Mouse (Mus musculus) adrenal gland, adult (tissue): ENCODE measurements around the gene Lrrc36.

Experiments
- DNase-seq, 2 experiments: peaks; one replicate each; pipeline ENCODE4 v3.0.0; 2022 to 2023; ENCODE audit warnings: low spot score in 1 of 2; ENCODE audit not compliant: inconsistent age in 2 of 2

Lrrc36 gene

GRCm38 (mm10) chr8:105466246-105466645 is 52.9 kb downstream of the Lrrc36 start:
- no peak for DNase-seq

DNA sequence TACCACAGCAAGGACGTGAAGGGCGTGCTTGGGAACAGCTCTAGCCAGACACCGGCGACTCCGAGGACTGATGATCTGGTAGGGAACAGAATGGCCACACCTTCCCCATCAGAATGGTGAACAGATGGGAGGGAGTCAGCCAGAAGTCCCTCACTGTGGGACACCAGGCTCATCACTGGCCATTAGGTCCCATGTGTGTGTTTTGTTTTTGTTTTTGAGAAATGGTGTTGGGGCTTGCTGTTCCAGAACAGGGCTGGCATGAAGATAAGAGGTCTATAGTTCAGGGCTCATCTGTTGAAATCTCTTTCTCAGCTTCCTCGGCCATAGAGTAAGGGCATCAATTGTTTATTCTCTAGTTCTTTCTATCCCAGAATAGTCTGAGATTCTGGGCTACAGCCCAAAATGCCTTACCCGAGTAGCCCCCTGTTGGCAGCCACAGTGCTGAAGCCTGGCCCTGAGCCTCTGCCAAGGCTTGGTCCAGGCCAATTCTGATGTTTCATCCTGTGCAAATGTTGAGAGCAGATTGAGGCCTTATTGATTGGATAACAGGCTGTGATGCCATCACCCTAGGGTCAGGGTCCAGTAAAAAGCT is 53.4 kb downstream of the Lrrc36 start:
- peak in 1 of 2 experiments; percentile 36 for DNase-seq

GRCm38 (mm10) chr8:105467396-105467985 is 54.1 kb downstream of the Lrrc36 start:
- DNase-seq, result no peak

GRCm38 (mm10) chr8:105468002-105468720 is 54.8 kb downstream of the Lrrc36 start:
- DNase-seq, result no peak

DNA sequence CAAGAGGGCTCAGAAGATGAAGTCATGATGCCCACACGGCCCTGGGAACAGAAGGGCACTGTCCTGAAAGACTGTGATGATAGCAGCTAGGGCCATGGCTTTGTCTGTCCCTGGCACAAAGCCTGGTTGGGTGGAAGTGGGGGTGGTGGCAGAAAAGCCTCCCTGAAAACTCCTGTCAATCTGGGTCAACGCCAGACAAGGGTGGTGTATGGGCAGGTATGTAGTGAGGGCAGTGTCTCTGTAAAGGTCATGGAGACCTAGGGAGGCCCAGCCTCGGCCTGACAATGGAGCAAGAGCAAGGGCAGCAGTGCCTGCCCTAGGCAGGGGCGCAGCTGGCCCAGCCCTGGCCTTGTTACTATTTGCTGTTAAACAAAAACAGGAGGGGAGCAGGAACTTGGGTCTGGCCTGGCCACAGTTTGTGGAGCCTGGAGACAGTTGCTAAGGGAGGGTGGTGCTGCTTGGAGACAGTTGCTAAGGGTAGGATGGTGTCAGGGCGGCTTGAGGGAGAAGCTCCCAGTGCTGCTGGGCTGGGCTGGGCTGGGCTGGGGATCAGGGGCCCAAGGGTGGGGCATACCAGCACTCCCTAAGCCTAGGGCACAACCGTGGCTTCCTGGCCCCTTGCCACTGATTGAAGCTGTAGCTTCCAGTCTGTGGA is 55.8 kb downstream of the Lrrc36 start:
- peak in 1 of 2 experiments; percentile 52 for DNase-seq

DNA sequence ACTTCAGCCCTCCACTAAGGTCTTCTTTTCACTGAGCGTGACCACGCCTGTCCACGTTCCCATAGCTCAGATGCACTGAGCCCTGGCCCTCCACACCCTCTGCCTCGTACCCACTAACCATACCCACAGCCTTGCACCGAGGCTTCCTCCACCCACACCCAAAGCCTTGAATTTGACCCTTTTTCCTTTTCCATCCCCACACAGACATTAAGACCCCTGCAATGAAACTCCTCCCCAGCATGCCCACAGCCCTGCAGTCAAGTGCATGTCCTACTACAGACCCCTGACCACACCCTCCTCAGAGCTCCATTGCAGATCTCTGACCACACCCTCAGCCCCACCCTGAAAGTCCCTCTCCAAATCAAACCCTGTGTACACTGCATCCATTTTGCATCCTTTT is 56.4 kb downstream of the Lrrc36 start:
- DNase-seq, result peak in 1 of 2 experiments; percentile 33

DNA sequence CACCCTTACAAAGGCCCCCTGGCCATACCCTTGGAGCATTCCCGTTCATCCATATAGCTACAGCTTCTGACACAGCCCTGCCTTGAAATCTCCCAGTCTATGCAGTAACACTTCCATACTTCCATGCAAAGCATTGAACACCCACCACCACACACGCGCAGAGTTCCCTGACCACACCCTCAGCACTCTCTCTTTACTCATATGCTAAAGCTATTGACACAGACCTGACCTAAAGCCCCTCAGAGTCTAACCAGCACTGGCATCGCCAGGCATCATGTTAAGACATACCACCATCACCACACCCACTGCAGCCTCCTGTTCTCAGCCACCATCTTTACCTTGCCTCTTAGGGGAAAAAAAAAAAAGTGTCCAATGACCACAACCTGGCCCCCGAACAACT is 56.9 kb downstream of the Lrrc36 start:
- no peak for DNase-seq

DNA sequence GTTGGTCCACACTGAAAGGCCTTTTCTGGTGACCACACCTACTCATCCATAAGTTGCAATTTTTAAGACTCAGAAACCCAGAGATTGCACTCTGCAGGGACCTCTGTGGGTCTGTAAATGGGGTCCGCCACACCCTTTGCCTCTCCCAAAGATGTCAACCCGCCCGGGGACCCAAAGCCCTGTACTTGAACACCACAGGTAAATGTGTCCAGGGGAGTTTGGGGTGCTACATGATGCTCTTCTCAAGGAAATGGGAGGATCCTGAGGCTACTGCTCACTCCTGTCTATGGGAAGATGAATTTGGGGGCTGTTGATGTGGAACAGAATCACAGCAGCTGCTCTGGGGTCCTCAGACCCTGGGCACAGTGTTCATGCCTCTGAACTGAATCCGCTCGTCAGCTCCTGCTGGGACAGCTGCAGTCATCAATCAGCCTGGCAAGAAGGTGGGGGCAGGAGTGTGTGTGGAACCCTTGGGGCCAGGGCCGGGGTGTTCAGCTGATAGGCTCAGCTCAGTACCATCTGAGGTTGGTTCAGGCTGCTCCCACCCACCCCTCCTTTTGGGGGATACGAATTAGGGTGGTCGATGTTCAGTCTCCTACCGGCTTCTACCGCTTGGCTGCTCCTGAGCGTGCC is 57.4 kb downstream of the Lrrc36 start:
- DNase-seq, result peak in 1 of 2 experiments; percentile 43

DNA sequence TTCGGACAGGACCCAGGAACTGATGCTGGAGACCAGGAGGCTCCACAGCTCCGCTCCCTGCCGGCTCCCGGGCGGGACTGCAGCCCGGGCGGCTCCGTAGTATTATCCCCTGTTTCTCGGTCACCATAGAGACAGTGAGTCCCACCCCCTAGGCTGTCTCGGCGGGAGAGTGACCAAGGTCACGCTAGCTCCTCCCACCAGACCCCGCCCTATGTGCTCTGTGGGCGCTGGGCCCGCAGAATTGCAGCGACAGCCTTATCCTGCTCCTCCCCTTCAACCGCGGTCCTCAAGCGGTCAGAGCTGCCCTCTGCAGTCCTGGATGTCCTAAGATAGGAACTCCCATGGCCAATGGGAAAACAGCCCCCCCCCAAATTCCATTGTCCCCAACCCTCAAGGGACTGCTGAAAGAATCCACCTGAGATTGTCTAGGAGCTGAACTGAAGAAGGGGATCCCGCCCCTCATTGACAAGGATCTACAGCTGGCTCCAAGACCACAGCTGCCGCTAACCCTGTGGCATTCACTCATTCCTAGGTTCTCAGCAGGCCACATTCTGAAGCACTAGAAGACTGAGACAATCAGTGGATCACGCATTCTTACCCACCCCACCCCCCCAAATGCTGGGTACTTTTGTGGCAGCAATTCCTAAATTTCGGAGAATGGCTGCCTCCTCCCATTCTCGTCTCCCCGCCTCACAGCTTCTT is 58.1 kb downstream of the Lrrc36 start, which contains the start of gene Tppp3:
Tppp3 (minus strand) TSS at position 213 of the 702 bp plus-strand sequence.
- DNase-seq, result peak; percentile 93 to 96

DNA sequence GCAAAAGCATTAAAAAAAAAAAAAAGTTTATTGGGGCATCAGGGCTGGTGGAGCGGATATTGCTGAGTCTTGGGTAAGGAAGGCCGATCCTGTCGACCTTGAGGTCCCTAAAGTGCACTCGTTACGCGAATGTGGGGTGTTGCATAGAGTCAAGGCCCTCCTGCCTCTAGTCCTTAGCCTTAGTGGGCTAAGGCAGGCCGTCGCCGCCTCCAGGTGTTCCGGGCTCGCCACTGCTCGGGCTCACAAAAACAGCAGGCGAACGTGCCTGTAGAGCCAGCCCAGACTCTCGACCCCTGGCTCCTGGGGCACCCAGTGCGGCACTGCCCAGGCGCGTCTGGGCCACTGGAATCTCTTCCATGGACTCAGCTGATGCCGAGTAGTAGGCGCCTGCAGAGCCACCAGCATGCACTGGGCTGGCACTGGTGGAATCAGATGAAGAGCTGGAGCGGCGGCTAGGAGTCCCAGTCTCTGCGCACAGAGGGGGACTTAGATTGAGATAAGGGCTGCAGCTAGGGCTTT is 59.1 kb downstream of the Lrrc36 start:
- peak in 1 of 2 experiments; percentile 31 for DNase-seq

- peak in 1 of 2 experiments; percentile 22 for DNase-seq
Observed at GRCm38 (mm10) chr8:105472983-105473382, 59.6 kb downstream of the Lrrc36 start.

- peak in 1 of 2 experiments; percentile 53 for DNase-seq
Observed at GRCm38 (mm10) chr8:105473816-105474606, 60.6 kb downstream of the Lrrc36 start.

DNA sequence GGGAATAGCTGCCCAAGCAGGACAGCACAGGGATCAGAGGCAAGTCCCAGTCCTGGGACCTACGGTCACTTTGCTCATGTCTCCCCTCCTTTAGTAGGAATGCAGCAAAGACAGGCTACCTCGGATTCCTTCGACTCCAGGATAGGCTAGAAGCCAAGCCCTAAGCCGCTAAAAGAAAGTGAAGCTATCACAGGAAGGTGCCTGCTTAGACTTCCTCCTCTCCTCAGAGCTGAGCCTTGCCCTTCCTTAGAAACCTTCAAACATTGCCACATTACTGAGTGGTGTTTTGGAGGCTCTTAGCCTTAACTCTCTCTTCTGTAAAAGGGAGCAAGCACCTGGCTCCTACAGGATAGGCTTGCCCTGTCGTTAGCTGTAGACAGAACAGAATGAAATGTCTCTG is 61.3 kb downstream of the Lrrc36 start:
- DNase-seq, result no peak

GRCm38 (mm10) chr8:105475254-105475653 is 61.9 kb downstream of the Lrrc36 start:
- DNase-seq, result peak in 1 of 2 experiments; percentile 25

DNA sequence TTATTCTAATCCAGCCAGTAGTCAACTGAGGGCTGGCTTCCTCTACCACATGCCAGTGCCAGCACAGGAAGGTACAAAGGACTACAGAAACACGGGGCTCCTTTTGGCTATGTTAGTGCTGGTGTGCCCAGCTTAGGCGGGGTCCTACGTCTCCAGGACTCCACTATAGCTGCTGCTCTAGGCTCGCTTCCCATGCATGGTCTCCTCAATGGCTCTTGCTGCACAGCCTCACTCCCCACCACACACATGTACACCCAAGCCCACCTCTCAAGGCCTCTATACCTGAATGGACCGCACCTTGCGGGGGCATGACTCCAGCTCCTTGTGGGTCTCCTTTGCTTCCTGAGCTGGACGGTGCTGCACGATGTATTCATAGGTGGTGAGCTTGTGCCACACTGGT is 62.4 kb downstream of the Lrrc36 start:
- DNase-seq, result no peak

- peak in 1 of 2 experiments; percentile 19 for DNase-seq
Observed at GRCm38 (mm10) chr8:105476161-105476560, 62.8 kb downstream of the Lrrc36 start.

GRCm38 (mm10) chr8:105476628-105477413 is 63.5 kb downstream of the Lrrc36 start:
- peak in 1 of 2 experiments; percentile 80 for DNase-seq

DNA sequence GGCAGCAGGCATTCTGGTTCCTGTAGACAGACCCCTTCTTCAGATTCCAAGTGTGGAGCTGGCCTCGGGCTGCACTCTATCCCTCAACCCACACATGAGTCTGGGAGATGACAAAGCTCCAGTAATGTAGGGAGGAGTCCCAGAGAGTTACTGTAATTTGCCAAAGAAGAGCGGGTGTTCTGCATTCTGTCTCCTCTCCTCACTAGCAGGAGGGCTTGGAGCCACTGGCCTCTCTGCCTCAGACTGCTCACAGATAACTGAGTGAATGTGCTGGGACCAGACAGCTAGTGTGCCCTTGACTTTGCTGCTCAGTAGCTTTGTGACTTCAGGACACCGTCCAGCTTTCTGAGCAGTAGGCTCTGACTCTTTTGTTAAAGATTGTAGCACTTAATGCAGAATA is 64.4 kb downstream of the Lrrc36 start:
- no peak for DNase-seq

DNA sequence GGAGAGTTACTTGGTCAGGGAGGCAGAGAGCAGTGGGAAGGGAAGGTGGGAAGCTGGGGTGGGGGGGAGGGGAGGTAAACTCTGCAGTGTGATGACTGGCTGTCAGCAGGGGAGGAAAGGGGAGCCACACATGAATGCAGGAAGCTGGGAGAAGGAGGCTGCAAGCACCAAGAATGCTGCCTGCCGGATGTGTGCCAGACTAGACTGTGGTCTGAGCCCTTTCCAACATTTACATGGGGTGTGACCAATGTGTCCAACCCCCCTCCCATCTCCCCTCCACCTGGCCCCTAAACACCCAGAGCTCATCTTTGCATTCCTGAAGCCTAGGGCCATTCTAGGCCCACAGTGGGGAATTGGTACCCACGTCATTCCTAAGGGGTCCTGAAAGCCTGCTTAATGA is 67.6 kb downstream of the Lrrc36 start:
- no peak for DNase-seq
